Mouse (Mus musculus) frontal cortex, adult (tissue): ENCODE measurements around the gene Cars2.
A peak's percentile ranks its signal among the peaks of the same experiment; 100 is the strongest.
"Not testable (repeated sequence)": the region's sequence is repeated elsewhere in the genome, so short reads cannot be mapped to it uniquely, and the experiment has no call there.

Experiments
- ATAC-seq: cut with Nextera tagmentation; 2 replicates; pipeline ENCODE4 v1.9.2; 2017; ENCODE audit warnings: mild to moderate bottlenecking, moderate library complexity, mixed read lengths; ENCODE audit not compliant: low TSS enrichment

Cars2 gene

GRCm38 (mm10) chr8:11556691-11557423 is 6.3 kb upstream of the Cars2 start:
- no peak for ATAC-seq

DNA sequence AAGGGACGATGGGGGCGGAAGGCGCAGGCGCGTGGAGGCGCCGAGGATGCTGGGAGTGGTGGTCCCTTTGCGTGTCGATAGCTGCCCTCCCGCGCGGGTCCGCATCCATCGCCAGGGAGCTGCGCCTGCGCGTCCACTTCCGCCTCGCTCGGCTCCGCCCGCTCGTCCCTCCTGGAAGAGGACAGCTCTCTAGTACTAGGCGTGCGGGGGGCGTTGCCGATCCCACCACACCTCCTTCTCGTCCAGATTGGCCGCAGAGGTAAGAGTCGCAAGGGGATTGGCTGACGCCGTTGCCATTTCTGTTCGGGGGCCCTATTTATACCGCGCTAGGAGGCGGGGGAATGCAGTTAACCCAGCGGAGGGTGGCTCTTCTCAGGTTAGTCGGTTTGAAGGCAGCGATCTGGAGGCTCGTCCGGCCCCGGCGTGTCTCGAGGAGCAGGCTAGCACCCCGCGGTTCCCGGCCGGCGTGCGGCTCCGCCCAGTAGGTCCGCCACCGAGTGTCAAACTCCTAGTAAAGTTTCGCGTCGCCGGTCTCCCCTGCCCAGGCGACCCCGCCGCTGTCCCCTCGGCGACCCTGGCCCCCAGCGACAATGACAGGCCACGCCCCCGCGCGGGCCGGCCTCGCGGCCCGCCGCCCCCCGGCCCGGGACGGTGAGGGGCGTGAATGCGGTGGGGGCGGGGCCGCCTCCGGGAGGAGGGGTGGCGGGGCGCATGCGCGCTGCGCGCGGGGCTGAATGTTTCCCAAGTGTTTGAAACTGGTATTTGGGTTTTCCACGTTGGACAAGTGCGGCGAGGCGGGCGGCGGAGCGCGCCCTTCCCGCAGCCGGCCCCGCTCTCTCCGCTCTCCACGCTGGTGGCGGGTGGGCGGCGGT is 5.4 kb upstream of the Cars2 start:
- ATAC-seq: peak; percentile 69

DNA sequence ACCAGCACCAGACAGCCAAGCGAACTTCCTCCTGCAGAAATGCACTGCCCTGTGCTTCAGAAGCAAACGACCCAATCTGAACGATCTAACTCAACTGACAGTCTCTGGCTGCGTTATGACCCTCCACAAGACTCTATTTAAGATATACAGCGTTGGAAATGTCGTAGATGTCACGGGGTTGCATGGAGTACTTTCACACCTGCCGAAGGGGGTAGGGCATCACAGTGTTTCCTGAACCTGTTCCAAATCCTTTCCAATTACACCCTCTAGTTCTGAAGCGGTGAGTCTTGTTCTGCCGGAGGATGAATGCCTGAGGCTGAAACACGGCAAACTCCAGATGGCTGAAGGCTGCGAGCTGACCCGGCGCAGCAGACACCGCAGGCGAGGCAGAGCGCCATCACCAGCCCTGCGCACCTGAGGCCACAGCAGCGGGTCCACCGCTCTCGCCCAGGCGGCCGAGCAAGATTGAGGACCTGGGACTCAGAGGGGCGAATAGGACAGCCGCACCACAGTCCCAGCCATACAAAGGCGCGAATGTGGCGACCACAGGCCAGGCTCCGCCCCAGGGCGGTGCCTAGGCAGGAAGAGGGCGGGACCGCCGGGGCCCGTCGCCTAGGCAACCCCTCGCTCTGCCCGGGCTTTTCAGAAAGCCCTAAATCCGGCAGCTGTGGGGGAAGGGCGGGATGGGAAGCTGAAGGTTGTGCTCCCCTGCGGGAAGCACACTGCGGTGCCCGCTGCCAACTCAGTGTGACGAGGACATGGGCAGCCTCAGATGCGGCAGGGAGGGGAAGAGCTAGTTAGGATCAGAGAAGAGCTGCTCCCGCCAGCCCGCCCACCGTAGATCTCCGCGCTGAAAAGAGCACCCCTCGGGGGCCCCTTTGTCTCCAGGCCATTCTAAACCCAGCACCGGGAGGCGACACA is 4.5 kb upstream of the Cars2 start, which contains the start of gene Ing1:
Gene Ing1 (plus strand): TSS at position 773 of the 921 bp plus-strand sequence.
- ATAC-seq: peak; percentile 56

DNA sequence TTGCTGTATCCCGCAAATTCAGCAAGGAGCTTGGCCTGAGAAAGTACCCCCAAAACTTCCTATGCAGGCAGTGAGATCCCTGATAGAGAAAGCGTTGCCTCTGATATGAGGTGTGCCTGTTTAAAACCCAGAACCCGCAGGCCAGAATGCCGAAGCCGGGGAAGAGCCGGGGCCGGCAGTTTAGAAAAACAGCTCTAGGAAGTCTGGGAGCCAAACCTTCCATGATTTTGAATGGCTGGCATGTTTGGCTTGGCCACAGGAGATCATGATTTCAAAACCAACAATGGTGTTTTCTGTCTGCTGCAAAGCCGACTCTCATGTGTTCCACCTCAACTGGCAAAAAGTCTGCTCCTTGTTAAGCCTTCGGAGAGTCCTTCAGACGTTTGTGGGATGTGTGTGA is 1.8 kb upstream of the Cars2 start:
- no peak for ATAC-seq

- not testable (repeated sequence) for ATAC-seq
Measured at GRCm38 (mm10) chr8:11551497-11551896, 914 bp upstream of the Cars2 start.

GRCm38 (mm10) chr8:11549706-11550105 is 877 bp downstream of the Cars2 start:
- no peak for ATAC-seq

DNA sequence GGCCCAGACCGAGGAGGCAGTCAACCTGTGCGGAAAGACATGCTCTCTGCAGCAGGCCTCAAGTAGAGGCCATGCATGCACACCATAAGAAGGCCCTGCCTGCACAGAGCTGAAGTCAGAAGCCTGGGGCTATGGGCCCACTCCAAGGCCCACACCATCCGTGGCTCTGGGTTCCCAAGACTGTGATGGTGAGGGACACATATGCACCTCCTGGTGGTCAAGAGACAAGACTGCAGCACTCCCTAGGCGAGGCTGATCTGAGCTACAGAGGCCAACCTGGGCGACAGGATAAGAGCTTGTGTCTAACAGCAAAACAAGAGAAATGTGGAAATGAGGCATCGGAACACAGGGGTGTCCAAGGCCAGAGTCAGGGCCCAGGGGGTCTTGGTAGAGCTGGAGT is 3.5 kb downstream of the Cars2 start:
- ATAC-seq: no peak

DNA sequence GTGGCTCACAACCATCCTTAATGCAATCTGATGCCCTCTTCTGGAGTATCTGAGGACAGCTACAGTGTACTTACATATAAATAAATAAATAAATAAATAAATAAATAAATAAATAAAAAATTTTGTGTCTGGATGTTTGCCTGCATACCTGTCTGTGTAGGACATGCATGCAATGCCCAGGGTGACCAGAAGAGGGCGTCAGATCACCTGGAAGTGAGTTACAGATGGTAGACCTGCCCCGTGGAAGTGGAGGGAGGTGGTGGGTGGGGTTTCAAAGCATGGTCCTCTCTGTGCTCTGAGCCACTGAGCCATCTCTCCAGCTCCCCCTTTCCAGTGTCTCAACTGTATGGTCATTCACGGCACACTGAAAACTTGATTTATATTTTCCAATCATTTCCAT is 6.2 kb downstream of the Cars2 start:
- ATAC-seq: no peak

- ATAC-seq: no peak
Measured at GRCm38 (mm10) chr8:11542866-11543265, 7.7 kb downstream of the Cars2 start.

GRCm38 (mm10) chr8:11542031-11542430 is 8.6 kb downstream of the Cars2 start:
- ATAC-seq: no peak

DNA sequence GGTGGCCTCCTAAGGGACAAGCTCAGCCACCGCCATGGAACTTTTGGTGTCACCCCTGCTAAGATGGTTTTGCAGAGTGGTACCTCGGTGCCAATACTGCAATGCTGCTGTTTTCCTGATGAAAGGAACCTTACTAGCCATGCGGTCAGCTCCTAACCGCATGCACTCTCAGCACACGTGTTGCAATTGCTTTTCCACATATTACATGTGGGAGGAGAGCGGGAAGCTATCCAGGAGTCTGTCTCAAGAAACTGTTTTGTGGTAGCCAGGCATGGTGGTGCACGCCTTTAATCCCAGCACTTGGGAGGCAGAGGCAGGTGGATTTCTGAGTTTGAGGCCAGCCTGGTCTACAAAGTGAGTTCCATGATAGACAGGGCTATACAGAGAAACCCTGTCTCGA is 10.4 kb downstream of the Cars2 start:
- ATAC-seq: no peak

GRCm38 (mm10) chr8:11539049-11539448 is 11.5 kb downstream of the Cars2 start:
- no peak for ATAC-seq

DNA sequence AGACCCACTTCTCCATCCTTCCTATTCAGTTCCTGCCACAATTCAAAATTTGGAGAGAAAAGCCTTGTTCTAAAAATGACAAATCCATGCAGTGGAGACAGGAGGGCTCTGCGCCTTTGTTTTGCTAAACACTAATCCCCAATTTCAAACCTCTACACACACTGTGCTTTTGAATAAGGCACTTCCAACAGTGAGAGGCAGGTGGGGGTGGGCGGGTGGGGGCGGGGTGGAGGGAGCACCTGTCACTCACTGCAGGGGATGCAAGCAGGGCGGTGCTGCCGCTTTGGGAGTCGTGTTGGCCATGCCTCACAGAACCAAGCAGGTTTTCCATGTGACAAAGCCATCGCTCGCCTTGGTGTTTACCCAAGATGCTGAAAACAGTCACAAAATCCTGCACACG is 16.1 kb downstream of the Cars2 start:
- 0 out of 2 replicates have a peak, but pooled peaks have one; percentile 28 for ATAC-seq

DNA sequence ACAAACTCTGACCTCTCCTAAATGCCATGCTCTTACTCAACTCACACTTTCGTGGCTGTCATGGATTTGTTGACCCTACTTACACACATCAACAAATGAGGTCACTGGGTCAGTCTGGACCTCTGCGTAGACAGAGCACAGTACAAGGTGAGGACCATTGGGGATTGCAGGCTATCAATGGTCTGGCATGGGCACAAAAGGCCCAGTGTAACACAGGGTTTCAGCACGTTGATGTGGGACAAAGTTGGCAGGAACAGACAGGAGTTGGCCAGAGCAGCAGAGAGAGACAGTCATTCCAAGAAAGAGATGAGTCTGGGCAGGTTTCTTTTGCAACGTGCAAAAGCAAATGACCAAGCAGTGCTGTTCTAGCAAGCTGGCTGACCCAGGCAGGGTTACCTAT is 19.7 kb downstream of the Cars2 start:
- no peak for ATAC-seq

DNA sequence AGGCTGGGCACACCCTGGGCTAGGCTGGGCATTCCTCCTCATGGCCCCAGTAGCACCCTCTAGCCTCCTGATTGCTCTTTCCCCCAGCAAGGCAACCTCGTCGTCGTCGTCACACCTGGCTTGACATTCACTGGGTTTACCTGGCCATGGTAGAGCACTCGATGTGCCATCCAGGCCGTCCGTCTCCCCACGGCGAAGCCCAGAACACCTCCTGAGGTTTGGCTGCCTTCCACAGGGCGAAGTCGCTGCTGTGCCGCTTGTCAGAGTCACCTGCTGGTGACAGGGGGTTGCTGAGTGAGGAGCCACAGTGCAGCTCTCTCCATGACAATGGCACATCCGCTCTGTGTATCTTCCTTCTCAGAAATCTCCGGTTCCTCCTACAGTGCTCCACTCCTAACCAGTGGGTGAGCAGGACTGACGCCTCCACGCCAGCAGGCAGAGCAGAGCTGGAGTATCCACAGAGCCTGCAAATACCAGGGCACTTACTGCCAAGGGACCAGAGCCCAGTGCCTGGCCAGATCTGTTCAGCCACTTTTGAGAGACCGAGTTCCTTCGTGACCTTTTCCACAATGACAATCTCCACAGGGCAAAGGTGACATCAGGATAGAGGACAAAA is 20.3 kb downstream of the Cars2 start:
- peak; percentile 91 for ATAC-seq

DNA sequence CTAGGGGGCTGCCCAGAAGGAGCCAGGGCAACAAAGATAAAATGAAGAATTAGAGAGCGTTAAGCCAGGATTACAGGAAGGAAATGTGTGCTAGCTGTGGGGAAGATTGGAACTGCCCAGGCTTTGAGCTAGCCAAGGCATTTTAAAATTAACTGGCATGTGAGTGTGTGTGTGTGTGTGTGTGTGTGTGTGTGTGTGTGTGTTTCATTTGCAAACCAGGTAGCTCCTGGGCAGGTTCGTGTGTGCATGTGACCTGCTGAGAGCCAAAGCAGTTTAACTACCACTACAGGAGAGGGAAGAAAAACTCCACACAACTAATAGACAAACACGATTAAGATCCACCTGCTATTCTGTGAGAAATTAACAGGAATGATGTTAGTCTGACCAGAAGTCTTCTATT is 27.3 kb downstream of the Cars2 start:
- no peak for ATAC-seq

GRCm38 (mm10) chr8:11518676-11519075 is 31.9 kb downstream of the Cars2 start:
- no peak for ATAC-seq

GRCm38 (mm10) chr8:11518056-11518396 is 32.6 kb downstream of the Cars2 start:
- ATAC-seq: no peak

DNA sequence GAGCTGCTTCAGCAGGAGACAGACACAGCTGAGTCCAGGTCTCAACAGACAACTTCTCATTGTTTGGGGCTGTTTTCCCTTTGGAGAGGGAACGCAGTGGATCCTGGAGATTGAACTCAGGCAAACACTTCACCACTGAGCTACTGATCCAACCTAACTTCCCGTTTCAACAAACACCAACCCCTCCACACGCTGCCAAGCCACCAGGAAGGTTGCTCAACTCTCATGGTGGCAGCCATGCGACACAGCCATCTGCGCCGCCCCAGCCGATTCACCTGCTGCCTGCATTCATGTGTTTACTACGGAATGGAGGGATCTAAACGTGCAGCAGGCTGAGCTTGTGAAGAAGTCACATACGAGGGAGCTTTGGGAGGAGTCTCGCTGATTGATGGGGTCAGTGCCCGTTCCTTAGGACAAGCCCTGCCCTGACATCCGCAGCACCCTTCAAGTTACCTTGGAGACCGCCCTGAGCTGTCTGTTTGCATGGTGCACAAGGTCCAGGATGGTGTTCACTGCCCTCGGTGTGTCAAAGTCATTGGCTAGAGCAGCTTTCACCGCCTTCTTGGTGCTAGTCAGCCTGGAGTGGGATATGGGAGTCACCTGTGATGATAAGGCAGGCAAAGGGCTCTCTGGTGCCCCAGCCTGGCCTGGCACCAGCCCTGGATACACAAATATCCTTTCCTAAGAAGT is 33.1 kb downstream of the Cars2 start:
- no peak for ATAC-seq

DNA sequence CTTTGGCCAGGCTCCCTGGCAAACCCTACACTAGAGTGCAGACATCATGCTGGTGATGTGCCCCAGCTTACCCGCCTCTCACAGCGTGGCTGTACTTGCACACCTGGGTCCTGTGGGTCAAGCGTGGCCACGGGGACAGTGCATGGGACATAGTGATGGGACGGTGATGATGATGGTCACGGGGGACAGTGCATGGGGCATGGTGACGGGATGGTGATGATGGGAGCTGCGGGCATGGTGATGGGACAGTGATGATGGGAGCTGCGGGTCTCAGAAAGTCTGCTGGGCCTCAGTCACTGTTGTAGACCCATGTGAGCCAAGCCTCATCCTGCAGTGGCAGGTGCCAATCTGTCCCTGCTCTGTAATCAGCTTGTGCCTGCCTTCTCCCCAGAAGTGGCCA is 34.3 kb downstream of the Cars2 start:
- no peak for ATAC-seq

DNA sequence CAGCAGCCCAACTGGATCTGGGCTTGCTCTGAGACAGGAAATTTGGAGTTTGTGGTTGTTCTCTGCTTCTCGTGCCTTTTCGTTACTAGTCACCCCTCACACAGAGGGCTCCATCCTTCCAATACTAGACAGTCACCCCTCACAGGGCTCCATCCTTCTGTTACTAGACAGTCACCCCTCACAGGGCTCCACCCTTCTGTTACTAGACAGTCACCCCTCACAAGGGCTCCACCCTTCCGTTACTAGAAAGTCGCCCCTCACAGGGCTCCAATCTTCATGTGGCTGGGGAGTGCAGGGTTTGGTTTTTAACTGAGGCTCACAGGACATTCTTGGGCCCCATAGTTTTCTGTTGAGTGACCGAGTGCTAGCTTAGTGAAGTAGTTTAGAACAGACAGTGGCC is 37.3 kb downstream of the Cars2 start:
- no peak for ATAC-seq
